Mouse (Mus musculus) embryonic facial prominence, embryonic 14.5 days (tissue): ENCODE data around the gene Slc35e3. TPM values are rescaled to one million over a fixed set of nuclear protein-coding genes. Genes with fewer than 3 reads are reported as not detected.

Source experiments
- ATAC-seq: fragments of 200-750 bp; cut with Nextera tagmentation; 2 replicates; pipeline ENCODE4 v1.8.0; 2017; ENCODE audit warnings: low read depth, moderate number of reproducible peaks, moderate TSS enrichment
- DNase-seq: peaks from one replicate; pipeline ENCODE4 v3.0.0-alpha.2; 2015; ENCODE audit warnings: low spot score
- H3K27ac ChIP-seq: fragments of 300-500 bp; sonication (generic); replicated peaks from 2 replicates; pipeline ENCODE4 v1.5.1; 2014; ENCODE audit warnings: low read depth, mild to moderate bottlenecking, low read length, moderate library complexity
- H3K27me3 ChIP-seq: fragments of 300-500 bp; sonication (generic); replicated peaks from 2 replicates; pipeline ENCODE4 v1.6.1; 2014; ENCODE audit warnings: low read length; ENCODE audit not compliant: control insufficient read depth, insufficient read depth
- H3K36me3 ChIP-seq: fragments of 300-500 bp; sonication (generic); 2 replicates; pipeline ENCODE4 v1.6.1; 2014; ENCODE audit warnings: low read length, mixed read lengths; ENCODE audit not compliant: control insufficient read depth, insufficient read depth
- H3K4me1 ChIP-seq: fragments of 300-500 bp; sonication (generic); 2 replicates; pipeline ENCODE4 v1.6.1; 2014; ENCODE audit warnings: antibody characterized with exemption, low read length; ENCODE audit not compliant: control insufficient read depth, insufficient read depth
- H3K4me2 ChIP-seq: fragments of 300-500 bp; sonication (generic); 2 replicates; pipeline ENCODE4 v1.6.1; 2014; ENCODE audit warnings: low read depth, mild to moderate bottlenecking, low read length, moderate library complexity, mixed read lengths
- H3K4me3 ChIP-seq: fragments of 300-500 bp; sonication (generic); 2 replicates; pipeline ENCODE4 v1.5.1; 2014; ENCODE audit warnings: low read depth, mild to moderate bottlenecking, low read length
- H3K9ac ChIP-seq: fragments of 300-500 bp; sonication (generic); 2 replicates; pipeline ENCODE4 v1.6.1; 2014; ENCODE audit warnings: low read depth, mild to moderate bottlenecking, low read length, moderate library complexity, mixed read lengths
- H3K9me3 ChIP-seq: fragments of 300-500 bp; sonication (generic); 2 replicates; pipeline ENCODE4 v1.6.1; 2016; ENCODE audit warnings: low read length; ENCODE audit not compliant: control insufficient read depth
- WGBS: fragments of 180-500 bp; shearing (Covaris S2); extraction: QIAGEN DNeasy Blood & Tissue Kit; methylation state at CpG from one replicate; pipeline ENCODE4 v1.1.7; 2014; 5-methylcytosine and 5-hydroxymethylcytosine counted together
- polyA plus RNA-seq: library from polyadenylated mRNA; unstranded; fragments of >200 nt; fragmentation: Nextera tagmentation; extraction: Ambion mirVana; gene quantifications from 2 replicates; pipeline ENCODE4 v1.2.1, GENCODE M21; 2014

Gene Slc35e3
- polyA plus RNA-seq, 1 experiment from 2014 or later: 15.5 TPM

DNA sequence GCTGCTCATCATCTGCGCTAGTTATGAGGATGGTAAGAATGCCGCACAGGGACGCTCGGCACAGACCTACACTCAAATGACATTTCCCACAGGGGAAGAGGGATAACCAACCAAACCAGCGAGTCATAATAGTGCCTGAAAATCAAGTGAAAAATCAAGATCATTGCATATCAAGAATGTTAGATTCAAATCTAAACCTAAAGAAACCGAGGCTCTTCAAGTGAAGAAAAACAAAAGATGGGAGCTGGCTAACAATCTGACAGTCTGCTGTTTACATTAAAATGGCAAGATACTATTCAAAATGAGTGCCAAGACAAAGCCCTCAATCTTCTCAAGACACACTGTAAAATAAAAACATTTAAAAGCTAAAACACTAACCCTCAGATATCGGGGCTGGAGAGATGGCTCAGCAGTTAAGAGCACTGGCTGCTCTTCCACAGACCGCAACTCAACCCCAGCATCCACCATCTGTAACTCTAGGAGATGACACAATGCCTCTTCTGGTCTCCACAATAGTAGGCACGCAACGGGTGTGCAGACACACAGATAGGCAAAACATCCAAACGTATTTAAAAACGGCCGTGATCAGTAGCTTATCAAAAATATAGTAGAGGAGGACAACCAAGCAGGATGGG lies 37.7 kb upstream of the Slc35e3 start:
- ATAC-seq (no peak), DNase-seq (no peak)
- Histone ChIP-seq H3K9ac (no peak overlapping the region), H3K4me2 (no peak overlapping the region), H3K4me1 (no peaks in the 10 kb centered on the region), H3K27ac (no peak overlapping the region), H3K9me3 (no peaks in the 10 kb centered on the region), H3K27me3 (no peaks in the 10 kb centered on the region), H3K4me3 (no peak overlapping the region), H3K36me3 (peaks cover 78% of the 10 kb centered on the region)
- WGBS: 95% methylated on average over 13 of the region's 13 CpGs

DNA sequence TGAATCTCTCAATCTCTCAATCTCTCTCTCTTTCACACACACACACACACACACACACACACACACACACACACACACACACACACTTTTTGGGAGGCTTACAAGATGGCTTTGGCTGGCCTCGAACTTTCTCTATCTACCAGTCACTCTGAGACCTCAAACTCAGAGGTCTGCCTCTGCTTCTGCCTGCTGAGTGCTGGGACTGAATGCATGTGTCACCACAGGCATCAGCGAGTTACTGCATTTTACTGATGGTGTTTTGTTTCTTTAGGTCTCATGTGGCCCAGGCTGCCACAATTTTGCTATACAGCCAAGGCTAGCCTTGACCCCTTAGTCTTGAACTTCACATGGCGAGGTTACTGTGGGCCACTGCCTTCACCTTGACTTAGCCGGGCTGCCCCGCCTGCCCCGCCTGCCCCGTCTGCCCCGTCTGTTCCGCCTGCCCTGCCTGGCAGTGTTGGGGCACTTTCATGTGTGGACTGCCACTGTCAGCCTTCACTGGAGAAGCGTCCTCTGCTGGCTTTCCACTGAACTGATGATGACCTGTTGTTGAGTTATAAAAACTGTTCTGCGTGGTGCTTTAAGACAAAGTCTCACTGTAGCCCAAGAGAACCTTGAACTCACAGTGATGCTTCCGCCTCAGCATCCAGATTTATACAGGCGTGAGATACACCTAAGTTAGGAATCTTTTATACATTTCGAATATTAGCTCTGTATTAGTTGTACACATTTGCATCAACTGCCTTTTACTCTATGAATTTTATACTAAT lies 36.5 kb upstream of the Slc35e3 start:
- no peak overlapping the region for H3K27ac ChIP-seq
- no peaks in the 10 kb centered on the region for H3K4me1 ChIP-seq
- no peaks in the 10 kb centered on the region for H3K9me3 ChIP-seq
- 91% methylated on average over 14 of the region's 14 CpGs for WGBS
- H3K9ac ChIP-seq: no peak overlapping the region
- no peak overlapping the region for H3K4me2 ChIP-seq
- peaks cover 85% of the 10 kb centered on the region for H3K36me3 ChIP-seq
- DNase-seq (no peak), ATAC-seq (no peak)
- H3K27me3 ChIP-seq: no peaks in the 10 kb centered on the region
- H3K4me3 ChIP-seq: no peak overlapping the region

DNA sequence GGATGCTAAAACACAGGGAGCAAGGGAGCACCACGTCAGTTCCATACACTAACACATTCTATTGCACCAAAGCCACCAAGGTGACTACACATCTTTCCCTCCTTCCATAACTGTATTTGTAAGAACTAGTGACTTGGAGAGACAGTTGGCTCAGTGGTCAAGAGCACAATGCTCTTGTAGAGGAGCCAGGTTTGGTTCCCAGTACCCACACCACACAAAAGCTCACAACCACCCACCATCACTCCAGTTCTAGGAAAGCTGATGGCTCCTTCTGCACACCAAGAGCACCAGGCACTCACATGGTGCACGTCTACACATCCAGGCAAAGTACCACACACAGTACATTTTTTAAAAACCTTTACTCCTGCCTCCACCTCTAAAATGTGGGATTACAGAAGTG lies 35.9 kb upstream of the Slc35e3 start:
- H3K4me1 ChIP-seq: no peaks in the 10 kb centered on the region
- no peaks in the 10 kb centered on the region for H3K9me3 ChIP-seq
- DNase-seq (no peak), ATAC-seq (no peak)
- no peak overlapping the region for H3K27ac ChIP-seq
- H3K9ac ChIP-seq: no peak overlapping the region
- H3K27me3 ChIP-seq: no peaks in the 10 kb centered on the region
- H3K4me3 ChIP-seq: no peak overlapping the region
- WGBS: 91% methylated on average over 2 of the region's 2 CpGs
- no peak overlapping the region for H3K4me2 ChIP-seq
- H3K36me3 ChIP-seq: peaks cover 83% of the 10 kb centered on the region

DNA sequence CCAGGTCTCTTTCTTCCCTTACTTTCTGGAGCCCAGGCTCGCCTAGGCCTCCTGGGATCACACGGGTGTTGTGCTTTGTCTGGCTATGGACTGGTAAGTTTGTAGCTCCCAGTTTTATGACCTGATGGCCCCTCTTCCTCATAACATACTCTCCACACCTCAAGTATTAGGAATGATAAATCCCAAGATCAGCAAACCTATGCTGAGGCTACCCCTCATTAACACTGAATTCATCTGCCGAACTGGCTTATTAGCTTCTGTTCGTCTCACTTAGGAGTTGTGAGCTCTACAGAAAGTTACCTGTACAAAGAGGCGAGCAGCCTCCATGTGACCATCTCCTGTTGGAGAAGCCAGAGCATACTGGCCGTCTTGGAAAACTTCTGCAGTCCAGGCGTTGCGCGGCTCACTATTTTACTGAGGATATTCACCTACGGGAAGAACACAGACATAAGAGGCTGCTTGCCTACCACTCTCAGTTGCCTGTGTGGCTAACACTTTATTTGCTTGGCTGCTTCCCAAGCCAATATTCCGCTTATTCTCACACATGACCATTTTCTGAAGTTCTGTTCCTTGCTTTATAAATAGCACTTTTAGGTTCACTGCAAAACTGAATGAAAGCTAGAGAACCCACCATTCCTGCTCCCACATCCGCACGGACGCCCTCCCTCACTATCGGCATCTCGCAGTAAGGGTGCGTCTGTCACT lies 35.0 kb upstream of the Slc35e3 start:
- Histone ChIP-seq H3K4me3 (no peak overlapping the region), H3K9me3 (no peaks in the 10 kb centered on the region), H3K4me1 (no peaks in the 10 kb centered on the region), H3K4me2 (no peak overlapping the region), H3K27me3 (no peaks in the 10 kb centered on the region), H3K27ac (no peak overlapping the region), H3K36me3 (peaks cover 83% of the 10 kb centered on the region), H3K9ac (no peak overlapping the region)
- DNase-seq (no peak), ATAC-seq (no peak)
- whole genome bisulfite sequencing: 93% methylated on average over 17 of the region's 17 CpGs

DNA sequence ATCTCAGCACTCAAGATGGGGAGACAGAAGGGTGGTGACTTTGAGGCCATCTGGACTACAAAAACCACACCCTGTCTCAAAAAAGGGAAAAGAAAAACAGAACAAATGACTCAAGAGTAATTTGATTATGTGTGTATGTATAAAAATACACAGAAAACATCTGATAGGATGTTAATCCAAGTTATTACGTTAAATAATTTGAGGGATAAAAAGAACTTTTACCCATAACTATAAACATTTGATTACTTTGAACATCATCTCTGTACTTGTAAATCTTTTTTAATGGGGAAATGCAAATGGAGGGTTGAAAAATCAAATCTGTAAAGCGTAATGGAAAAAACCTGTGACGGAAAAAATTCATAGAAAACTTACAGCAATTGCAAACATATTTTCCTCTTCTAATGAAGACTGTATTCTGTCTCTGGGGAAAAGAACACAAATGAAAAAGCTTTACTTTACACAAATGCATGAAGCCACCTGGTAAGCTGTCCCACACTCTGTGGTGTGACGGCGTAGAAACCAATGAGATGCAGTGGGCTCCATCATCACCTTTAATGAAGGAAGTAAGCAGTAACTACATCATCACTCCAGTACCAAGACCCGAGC lies 34.2 kb upstream of the Slc35e3 start:
- Histone ChIP-seq H3K9ac (no peak overlapping the region), H3K27ac (no peak overlapping the region), H3K27me3 (no peaks in the 10 kb centered on the region), H3K4me3 (no peak overlapping the region), H3K4me2 (no peak overlapping the region), H3K4me1 (no peaks in the 10 kb centered on the region), H3K36me3 (peaks cover 83% of the 10 kb centered on the region), H3K9me3 (no peaks in the 10 kb centered on the region)
- 87% methylated on average over 6 of the region's 6 CpGs for WGBS
- no peak for DNase-seq
- no peak for ATAC-seq

DNA sequence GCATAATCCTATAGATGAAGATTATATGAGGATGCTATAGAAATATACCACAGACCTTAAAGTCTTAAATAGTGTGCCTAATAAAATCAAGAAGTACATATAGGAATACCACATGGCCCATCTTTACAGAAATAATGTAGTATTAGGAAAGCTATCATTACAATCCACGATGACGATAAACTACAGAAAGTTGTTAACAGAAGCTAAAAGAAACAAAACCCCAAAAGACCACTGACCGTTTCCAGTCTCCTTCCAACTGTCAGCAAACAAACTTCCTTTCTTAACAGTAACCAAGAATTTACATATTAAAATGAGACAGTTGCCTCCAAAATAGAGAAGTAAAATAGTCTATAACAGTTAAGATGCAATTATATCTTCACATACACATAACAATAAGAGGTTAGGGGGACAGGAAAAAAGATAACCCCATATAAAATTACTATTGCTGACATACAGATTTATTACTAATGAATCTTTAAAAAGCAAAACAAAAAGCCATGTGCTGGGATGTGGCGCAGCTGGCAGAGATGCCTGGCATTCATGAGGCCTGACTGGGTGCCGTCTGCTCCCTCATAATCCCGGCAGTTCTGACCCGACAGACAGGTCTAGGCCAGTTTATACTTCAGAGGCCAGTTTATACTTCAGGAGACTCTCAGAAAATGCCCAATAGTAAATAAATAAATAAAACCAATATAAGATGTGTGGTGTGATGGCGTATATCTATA lies 33.6 kb upstream of the Slc35e3 start:
- DNase-seq (no peak), ATAC-seq (no peak)
- no peak overlapping the region for H3K27ac ChIP-seq
- no peaks in the 10 kb centered on the region for H3K27me3 ChIP-seq
- H3K4me3 ChIP-seq: no peak overlapping the region
- H3K9me3 ChIP-seq: no peaks in the 10 kb centered on the region
- peaks cover 84% of the 10 kb centered on the region for H3K36me3 ChIP-seq
- WGBS: 88% methylated on average over 8 of the region's 8 CpGs
- H3K4me2 ChIP-seq: no peak overlapping the region
- H3K4me1 ChIP-seq: no peaks in the 10 kb centered on the region
- no peak overlapping the region for H3K9ac ChIP-seq

DNA sequence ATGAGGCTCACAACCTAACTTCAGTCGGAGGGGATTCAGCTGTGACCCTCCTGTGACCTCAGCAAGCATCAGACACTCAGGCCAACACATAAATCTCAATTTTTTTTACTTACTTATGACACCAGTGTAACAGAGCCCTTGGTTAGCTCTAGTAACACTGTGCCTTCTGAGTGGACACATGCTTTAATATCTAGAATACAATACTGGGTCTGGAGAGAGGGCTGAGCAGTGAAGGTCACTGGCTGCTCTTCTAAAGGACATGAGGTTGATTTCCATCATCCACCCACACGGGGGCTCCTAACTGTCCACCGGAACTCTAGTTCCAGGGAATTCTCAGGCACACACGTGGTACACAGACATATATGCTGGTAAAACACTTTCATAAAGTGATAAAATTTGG lies 32.8 kb upstream of the Slc35e3 start:
- H3K36me3 ChIP-seq: peaks cover 86% of the 10 kb centered on the region
- DNase-seq (no peak), ATAC-seq (no peak)
- no peak overlapping the region for H3K4me3 ChIP-seq
- 85% methylated on average over 4 of the region's 4 CpGs for WGBS
- no peak overlapping the region for H3K4me2 ChIP-seq
- H3K27me3 ChIP-seq: no peaks in the 10 kb centered on the region
- H3K4me1 ChIP-seq: no peaks in the 10 kb centered on the region
- no peaks in the 10 kb centered on the region for H3K9me3 ChIP-seq
- H3K27ac ChIP-seq: no peak overlapping the region
- no peak overlapping the region for H3K9ac ChIP-seq

DNA sequence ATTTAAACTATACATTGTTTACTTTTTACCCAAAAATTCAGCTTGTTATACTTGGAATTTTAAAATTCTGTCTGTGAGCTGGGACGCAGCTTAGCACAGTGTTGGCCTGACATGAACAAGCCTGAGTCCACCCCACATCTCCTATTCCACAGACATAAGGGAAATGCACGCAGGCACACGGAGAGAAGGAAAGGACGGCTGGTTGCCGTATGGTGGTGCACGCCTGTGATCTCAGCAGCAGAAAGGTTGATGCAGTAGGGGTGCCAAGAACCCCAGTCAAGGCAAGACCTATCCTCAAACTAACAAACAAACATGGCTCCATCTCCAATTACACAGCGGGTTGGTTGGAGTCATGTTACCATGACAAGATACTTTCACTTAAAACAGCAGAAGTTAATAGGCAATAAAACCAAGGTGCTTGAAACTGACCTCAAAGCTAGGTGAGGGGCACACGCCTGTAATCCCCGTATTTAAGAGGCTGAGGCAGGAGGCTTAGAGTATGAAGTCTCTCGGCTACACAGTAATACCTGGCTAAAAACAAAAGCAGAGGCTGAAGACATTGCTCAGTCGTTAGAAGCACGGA lies 32.3 kb upstream of the Slc35e3 start:
- no peaks in the 10 kb centered on the region for H3K27me3 ChIP-seq
- peaks cover 86% of the 10 kb centered on the region for H3K36me3 ChIP-seq
- WGBS: 90% methylated on average over 12 of the region's 12 CpGs
- no peaks in the 10 kb centered on the region for H3K4me1 ChIP-seq
- no peak overlapping the region for H3K9ac ChIP-seq
- no peak overlapping the region for H3K27ac ChIP-seq
- DNase-seq (no peak), ATAC-seq (no peak)
- H3K4me3 ChIP-seq: no peak overlapping the region
- no peaks in the 10 kb centered on the region for H3K9me3 ChIP-seq
- no peak overlapping the region for H3K4me2 ChIP-seq
